Mouse (Mus musculus): ENCODE results near the gene Gm21732.
"Not testable (repeated sequence)": the region's sequence is repeated elsewhere in the genome, so short reads cannot be mapped to it uniquely, and the experiment has no call there.

Gene Gm21732

DNA sequence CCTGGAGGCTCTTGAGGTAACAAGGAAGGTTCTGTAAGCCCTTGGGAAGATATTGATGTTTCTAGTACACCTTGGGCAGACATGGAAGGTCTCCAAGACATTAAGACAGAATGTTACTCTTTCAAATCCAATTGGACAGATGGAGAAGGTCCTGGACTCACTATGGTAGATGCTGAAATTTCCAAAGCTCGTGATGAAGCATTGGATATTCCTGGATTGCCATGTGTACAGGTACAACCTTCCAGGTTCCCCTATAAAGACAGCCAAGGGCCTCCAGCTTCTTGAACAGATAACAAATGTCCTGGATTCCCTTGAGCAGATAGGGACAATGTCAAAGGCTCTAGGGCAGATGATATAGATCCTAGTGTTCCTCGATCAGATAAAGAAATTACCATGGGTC lies at the start of gene Gm21732:
Gene Gm21732 (minus strand): TSS at position 101 of the 400 bp plus-strand sequence.
- not testable (repeated sequence) for TF ChIP-seq GATA4 (IDR thresholded peaks at IDR 0.05; ENCODE audit: insufficient replicate concordance, low read length)
